Mouse (Mus musculus): Measurements from ENCODE around the gene Ankrd17. TPM values are rescaled to one million over a fixed set of nuclear protein-coding genes. Genes with fewer than 3 reads are reported as not detected.
"Not testable (repeated sequence)": the region's sequence is repeated elsewhere in the genome, so short reads cannot be mapped to it uniquely, and the experiment has no call there.

Ankrd17 gene
- total and polyA plus RNA-seq, 2 experiments from 2014 or later, result 23.6 to 61.1 TPM

GRCm38 (mm10) chr5:90274806-90275205, 91.6 kb downstream of the Ankrd17 start:
- DNase-seq (ENCODE audit: low spot score) (no peak), ATAC-seq (ENCODE audit: low FRiP score) (no peak)
- Histone ChIP-seq H3K4me2 (ENCODE audit: low read depth, low read length, poor library complexity, severe bottlenecking) (no peak overlapping the region), H3K9me3 (ENCODE audit: low read length) (no peaks in the 10 kb centered on the region), H3K27me3 (ENCODE audit: insufficient read depth, low read length) (no peaks in the 10 kb centered on the region), H3K27ac (ENCODE audit: low read depth, low read length) (no peak overlapping the region), H3K4me3 (ENCODE audit: low read depth, low read length) (no peak overlapping the region), H3K4me1 (ENCODE audit: insufficient read depth, low read length) (no peaks in the 10 kb centered on the region), H3K9ac (replicated peaks; ENCODE audit: low read length, poor library complexity, severe bottlenecking) (no peak overlapping the region), H3K36me3 (ENCODE audit: insufficient read depth, low read length) (peaks cover 12% of the 10 kb centered on the region; the same call in 1 of the 2 replicates)
- TF ChIP-seq CTCF (IDR thresholded peaks at IDR 0.05), result no peak
- 92% methylated on average over 1 of the region's 1 CpGs for WGBS

DNA sequence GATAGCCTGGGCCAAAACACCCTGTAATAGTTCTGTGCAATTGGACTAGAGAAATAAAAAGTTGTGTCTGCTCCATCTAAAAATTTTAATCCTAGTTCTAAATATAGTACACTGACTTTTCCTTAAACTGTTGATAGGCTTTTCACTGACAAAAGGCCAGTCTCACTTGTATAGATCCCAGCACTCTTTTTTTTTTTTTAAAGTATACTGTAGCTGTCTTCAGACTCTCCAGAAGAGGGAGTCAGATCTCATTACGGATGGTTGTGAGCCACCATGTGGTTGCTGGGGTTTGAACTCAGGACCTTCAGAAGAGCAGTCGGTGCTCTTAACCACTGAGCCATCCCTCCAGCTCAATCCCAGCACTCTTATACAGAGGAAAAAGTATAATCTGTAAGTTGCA, 104.1 kb downstream of the Ankrd17 start:
- peaks cover 38% of the 10 kb centered on the region; the same call in 1 of the 2 replicates for H3K36me3 ChIP-seq (ENCODE audit: insufficient read depth, low read length)
- H3K27me3 ChIP-seq (ENCODE audit: insufficient read depth, low read length); H3K4me2 ChIP-seq (ENCODE audit: low read depth, low read length, poor library complexity, severe bottlenecking); H3K4me1 ChIP-seq (ENCODE audit: insufficient read depth, low read length); H3K9me3 ChIP-seq (ENCODE audit: low read length); ATAC-seq (ENCODE audit: low FRiP score); H3K4me3 ChIP-seq (ENCODE audit: low read depth, low read length); DNase-seq (ENCODE audit: low spot score); H3K27ac ChIP-seq (ENCODE audit: low read depth, low read length); H3K9ac ChIP-seq (replicated peaks; ENCODE audit: low read length, poor library complexity, severe bottlenecking): not testable (repeated sequence)
- WGBS, result 79% methylated on average over 2 of the region's 2 CpGs

DNA sequence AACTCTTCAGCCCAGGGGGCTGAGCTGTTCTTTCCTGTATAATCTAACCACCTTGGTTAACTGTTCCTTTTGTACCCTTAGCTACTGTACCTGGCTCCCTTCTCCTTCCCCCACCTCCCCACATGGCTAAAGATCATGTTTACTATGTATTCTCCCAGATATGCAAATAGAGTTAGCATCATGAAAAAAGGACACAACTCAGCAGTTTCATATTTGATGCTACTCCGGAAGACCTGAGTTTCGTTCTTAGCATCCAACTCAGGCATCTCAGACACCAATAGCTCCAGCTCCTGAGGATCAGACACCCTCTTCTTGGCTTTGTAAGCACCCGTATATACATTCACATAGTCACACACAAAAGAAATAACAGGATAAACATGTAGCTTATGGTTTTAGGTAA, 109.4 kb downstream of the Ankrd17 start:
- Histone ChIP-seq H3K4me2 (ENCODE audit: low read depth, low read length, poor library complexity, severe bottlenecking) (no peak overlapping the region), H3K36me3 (ENCODE audit: insufficient read depth, low read length) (peaks cover 58% of the 10 kb centered on the region), H3K4me3 (ENCODE audit: low read depth, low read length) (no peak overlapping the region), H3K27ac (ENCODE audit: low read depth, low read length) (no peak overlapping the region), H3K9ac (replicated peaks; ENCODE audit: low read length, poor library complexity, severe bottlenecking) (no peak overlapping the region), H3K9me3 (ENCODE audit: low read length) (no peaks in the 10 kb centered on the region), H3K27me3 (ENCODE audit: insufficient read depth, low read length) (no peaks in the 10 kb centered on the region), H3K4me1 (ENCODE audit: insufficient read depth, low read length) (no peaks in the 10 kb centered on the region)
- WGBS, result 97% methylated on average over 3 of the region's 3 CpGs
- DNase-seq (ENCODE audit: low spot score) (no peak), ATAC-seq (ENCODE audit: low FRiP score) (no peak)
- no peak for TF ChIP-seq CTCF (IDR thresholded peaks at IDR 0.05)

- Histone ChIP-seq H3K4me1 (ENCODE audit: insufficient read depth, low read length) (no peaks in the 10 kb centered on the region), H3K36me3 (ENCODE audit: insufficient read depth, low read length) (peaks cover 54% of the 10 kb centered on the region), H3K4me2 (ENCODE audit: low read depth, low read length, poor library complexity, severe bottlenecking) (no peak overlapping the region), H3K9ac (replicated peaks; ENCODE audit: low read length, poor library complexity, severe bottlenecking) (no peak overlapping the region), H3K27ac (ENCODE audit: low read depth, low read length) (no peak overlapping the region), H3K4me3 (ENCODE audit: low read depth, low read length) (no peak overlapping the region), H3K9me3 (ENCODE audit: low read length) (no peaks in the 10 kb centered on the region), H3K27me3 (ENCODE audit: insufficient read depth, low read length) (no peaks in the 10 kb centered on the region)
- ATAC-seq (ENCODE audit: low FRiP score) (no peak), DNase-seq (ENCODE audit: low spot score) (no peak)
- no peak for TF ChIP-seq CTCF (IDR thresholded peaks at IDR 0.05)
These were observed 118.9 kb downstream of the Ankrd17 start for GRCm38 (mm10) chr5:90247503-90247902.

DNA sequence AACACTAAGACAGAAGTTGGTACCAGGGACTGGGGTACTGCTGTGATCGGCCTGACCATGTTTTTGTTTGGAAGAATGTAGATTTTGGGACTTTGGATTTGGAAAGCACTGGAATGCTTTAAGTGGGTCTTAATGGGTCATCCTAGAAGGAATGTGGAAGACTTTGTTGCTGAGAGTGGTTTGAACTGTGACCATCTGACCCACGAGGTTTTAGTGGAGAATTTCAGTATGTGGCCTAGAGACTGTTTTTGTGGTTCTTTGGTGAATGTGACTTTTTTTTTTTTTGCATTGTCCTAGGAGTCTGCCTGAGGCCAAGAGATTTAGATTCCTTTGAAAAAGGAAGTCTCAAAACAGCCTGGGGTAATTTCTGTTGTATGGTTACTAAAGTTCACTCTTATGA, 119.4 kb downstream of the Ankrd17 start:
- 86% methylated on average over 2 of the region's 2 CpGs for WGBS
- peaks cover 52% of the 10 kb centered on the region for H3K36me3 ChIP-seq (ENCODE audit: insufficient read depth, low read length)
- H3K4me3 ChIP-seq (ENCODE audit: low read depth, low read length), result no peak overlapping the region
- H3K9me3 ChIP-seq (ENCODE audit: low read length), result no peaks in the 10 kb centered on the region
- no peak for ATAC-seq (ENCODE audit: low FRiP score)
- H3K4me2 ChIP-seq (ENCODE audit: low read depth, low read length, poor library complexity, severe bottlenecking), result no peak overlapping the region
- no peak for DNase-seq (ENCODE audit: low spot score)
- no peak overlapping the region for H3K27ac ChIP-seq (ENCODE audit: low read depth, low read length)
- no peak for TF ChIP-seq CTCF (IDR thresholded peaks at IDR 0.05)
- no peaks in the 10 kb centered on the region for H3K4me1 ChIP-seq (ENCODE audit: insufficient read depth, low read length)
- no peak overlapping the region for H3K9ac ChIP-seq (replicated peaks; ENCODE audit: low read length, poor library complexity, severe bottlenecking)
- H3K27me3 ChIP-seq (ENCODE audit: insufficient read depth, low read length), result no peaks in the 10 kb centered on the region

GRCm38 (mm10) chr5:90246567-90246966, 119.8 kb downstream of the Ankrd17 start:
- Histone ChIP-seq H3K27me3 (ENCODE audit: insufficient read depth, low read length) (no peaks in the 10 kb centered on the region), H3K9ac (replicated peaks; ENCODE audit: low read length, poor library complexity, severe bottlenecking) (no peak overlapping the region), H3K4me1 (ENCODE audit: insufficient read depth, low read length) (no peaks in the 10 kb centered on the region), H3K27ac (ENCODE audit: low read depth, low read length) (no peak overlapping the region), H3K4me3 (ENCODE audit: low read depth, low read length) (no peak overlapping the region), H3K36me3 (ENCODE audit: insufficient read depth, low read length) (peaks cover 51% of the 10 kb centered on the region), H3K4me2 (ENCODE audit: low read depth, low read length, poor library complexity, severe bottlenecking) (no peak overlapping the region), H3K9me3 (ENCODE audit: low read length) (no peaks in the 10 kb centered on the region)
- 90% methylated on average over 4 of the region's 4 CpGs for WGBS
- ATAC-seq (ENCODE audit: low FRiP score) (no peak), DNase-seq (ENCODE audit: low spot score) (no peak)
- TF ChIP-seq CTCF (IDR thresholded peaks at IDR 0.05), result no peak

All from midbrain, postnatal 0 days (tissue).